Mouse (Mus musculus): Measurements from ENCODE around the gene Nupl1. TPM values are rescaled to one million over a fixed set of nuclear protein-coding genes. Genes with fewer than 3 reads are reported as not detected.

Gene Nupl1
- polyA plus RNA-seq, 1 experiment: not detected

- Histone ChIP-seq H3K27me3 (ENCODE audit: control insufficient read depth, insufficient read depth, insufficient read length) (no peaks in the 10 kb centered on the region), H3K36me3 (ENCODE audit: control insufficient read depth, insufficient read depth) (peaks cover 44% of the 10 kb centered on the region), H3ac (ENCODE audit: control insufficient read depth, insufficient read length, low read depth) (no peak overlapping the region), H3K79me2 (ENCODE audit: control insufficient read depth, insufficient read depth) (no peaks in the 10 kb centered on the region), H3K79me3 (ENCODE audit: low read depth) (peaks cover 1% of the 10 kb centered on the region), H3K4me3 (ENCODE audit: insufficient read depth, poor library complexity, severe bottlenecking) (no peak overlapping the region)
- TF ChIP-seq USF1 (IDR thresholded peaks at IDR 0.05; ENCODE audit: low read depth) (no peak), MAX (IDR thresholded peaks at IDR 0.05) (no peak), CTCF (IDR thresholded peaks at IDR 0.05; ENCODE audit: control insufficient read depth, insufficient read depth, insufficient read length) (no peak), CEBPB (IDR thresholded peaks at IDR 0.05; ENCODE audit: low read depth) (no peak), MYOG (IDR thresholded peaks at IDR 0.05; ENCODE audit: control insufficient read depth, extremely low read depth, insufficient read length) (no peak), MYOD1 (IDR thresholded peaks at IDR 0.05; ENCODE audit: control insufficient read depth, insufficient read length, low read depth) (no peak), FOSL1 (IDR thresholded peaks at IDR 0.05; ENCODE audit: insufficient read depth, low read length, poor library complexity, severe bottlenecking) (no peak)
Measured at GRCm38 (mm10) chr14:60217616-60218015, 33.6 kb downstream of the Nupl1 start.

- TF ChIP-seq FOSL1 (IDR thresholded peaks at IDR 0.05; ENCODE audit: insufficient read depth, low read length, poor library complexity, severe bottlenecking) (no peak), MYOD1 (IDR thresholded peaks at IDR 0.05; ENCODE audit: control insufficient read depth, insufficient read length, low read depth) (no peak), CEBPB (IDR thresholded peaks at IDR 0.05; ENCODE audit: low read depth) (no peak), USF1 (IDR thresholded peaks at IDR 0.05; ENCODE audit: low read depth) (no peak), MYOG (IDR thresholded peaks at IDR 0.05; ENCODE audit: control insufficient read depth, extremely low read depth, insufficient read length) (no peak), CTCF (IDR thresholded peaks at IDR 0.05; ENCODE audit: control insufficient read depth, insufficient read depth, insufficient read length) (no peak), MAX (IDR thresholded peaks at IDR 0.05) (no peak)
- H3K36me3 ChIP-seq (ENCODE audit: control insufficient read depth, insufficient read depth): peaks cover 38% of the 10 kb centered on the region
- no peaks in the 10 kb centered on the region for H3K27me3 ChIP-seq (ENCODE audit: control insufficient read depth, insufficient read depth, insufficient read length)
- H3K79me3 ChIP-seq (ENCODE audit: low read depth): no peaks in the 10 kb centered on the region
- H3K4me3 ChIP-seq (ENCODE audit: insufficient read depth, poor library complexity, severe bottlenecking): no peak overlapping the region
- H3K79me2 ChIP-seq (ENCODE audit: control insufficient read depth, insufficient read depth): no peaks in the 10 kb centered on the region
- no peak overlapping the region for H3ac ChIP-seq (ENCODE audit: control insufficient read depth, insufficient read length, low read depth)
Measured at GRCm38 (mm10) chr14:60216125-60216524, 35.1 kb downstream of the Nupl1 start.

GRCm38 (mm10) chr14:60215000-60215399 lies 36.2 kb downstream of the Nupl1 start:
- H3K79me3 ChIP-seq (ENCODE audit: low read depth): no peaks in the 10 kb centered on the region
- H3K27me3 ChIP-seq (ENCODE audit: control insufficient read depth, insufficient read depth, insufficient read length): no peaks in the 10 kb centered on the region
- H3ac ChIP-seq (ENCODE audit: control insufficient read depth, insufficient read length, low read depth): no peak overlapping the region
- no peak for TF ChIP-seq FOSL1 (IDR thresholded peaks at IDR 0.05; ENCODE audit: insufficient read depth, low read length, poor library complexity, severe bottlenecking)
- no peak for TF ChIP-seq CEBPB (IDR thresholded peaks at IDR 0.05; ENCODE audit: low read depth)
- TF ChIP-seq CTCF (IDR thresholded peaks at IDR 0.05; ENCODE audit: control insufficient read depth, insufficient read depth, insufficient read length): no peak
- TF ChIP-seq MYOG (IDR thresholded peaks at IDR 0.05; ENCODE audit: control insufficient read depth, extremely low read depth, insufficient read length): no peak
- TF ChIP-seq USF1 (IDR thresholded peaks at IDR 0.05; ENCODE audit: low read depth): no peak
- TF ChIP-seq MAX (IDR thresholded peaks at IDR 0.05): no peak
- no peak for TF ChIP-seq MYOD1 (IDR thresholded peaks at IDR 0.05; ENCODE audit: control insufficient read depth, insufficient read length, low read depth)
- H3K79me2 ChIP-seq (ENCODE audit: control insufficient read depth, insufficient read depth): no peaks in the 10 kb centered on the region
- H3K4me3 ChIP-seq (ENCODE audit: insufficient read depth, poor library complexity, severe bottlenecking): no peak overlapping the region
- H3K36me3 ChIP-seq (ENCODE audit: control insufficient read depth, insufficient read depth): peaks cover 30% of the 10 kb centered on the region

- H3K27me3 ChIP-seq (ENCODE audit: control insufficient read depth, insufficient read depth, insufficient read length): no peaks in the 10 kb centered on the region
- no peaks in the 10 kb centered on the region for H3K79me3 ChIP-seq (ENCODE audit: low read depth)
- H3K36me3 ChIP-seq (ENCODE audit: control insufficient read depth, insufficient read depth): peaks cover 21% of the 10 kb centered on the region
- H3K79me2 ChIP-seq (ENCODE audit: control insufficient read depth, insufficient read depth): no peaks in the 10 kb centered on the region
- H3K4me3 ChIP-seq (ENCODE audit: insufficient read depth, poor library complexity, severe bottlenecking): no peak overlapping the region
- no peak overlapping the region for H3ac ChIP-seq (ENCODE audit: control insufficient read depth, insufficient read length, low read depth)
- TF ChIP-seq CTCF (IDR thresholded peaks at IDR 0.05; ENCODE audit: control insufficient read depth, insufficient read depth, insufficient read length): no peak
- TF ChIP-seq MYOD1 (IDR thresholded peaks at IDR 0.05; ENCODE audit: control insufficient read depth, insufficient read length, low read depth): peak; percentile 35
- no peak for TF ChIP-seq MYOG (IDR thresholded peaks at IDR 0.05; ENCODE audit: control insufficient read depth, extremely low read depth, insufficient read length)
- no peak for TF ChIP-seq USF1 (IDR thresholded peaks at IDR 0.05; ENCODE audit: low read depth)
- no peak for TF ChIP-seq CEBPB (IDR thresholded peaks at IDR 0.05; ENCODE audit: low read depth)
Measured at GRCm38 (mm10) chr14:60214040-60214439, 37.2 kb downstream of the Nupl1 start.

GRCm38 (mm10) chr14:60209166-60209565 lies 42.1 kb downstream of the Nupl1 start:
- no peak for TF ChIP-seq MAX (IDR thresholded peaks at IDR 0.05)
- TF ChIP-seq MYOG (IDR thresholded peaks at IDR 0.05; ENCODE audit: control insufficient read depth, extremely low read depth, insufficient read length): no peak
- no peak for TF ChIP-seq CEBPB (IDR thresholded peaks at IDR 0.05; ENCODE audit: low read depth)
- no peak for TF ChIP-seq USF1 (IDR thresholded peaks at IDR 0.05; ENCODE audit: low read depth)
- no peak for TF ChIP-seq CTCF (IDR thresholded peaks at IDR 0.05; ENCODE audit: control insufficient read depth, insufficient read depth, insufficient read length)
- TF ChIP-seq MYOD1 (IDR thresholded peaks at IDR 0.05; ENCODE audit: control insufficient read depth, insufficient read length, low read depth): no peak
- TF ChIP-seq FOSL1 (IDR thresholded peaks at IDR 0.05; ENCODE audit: insufficient read depth, low read length, poor library complexity, severe bottlenecking): no peak
- no peaks in the 10 kb centered on the region for H3K27me3 ChIP-seq (ENCODE audit: control insufficient read depth, insufficient read depth, insufficient read length)
- no peaks in the 10 kb centered on the region for H3K79me3 ChIP-seq (ENCODE audit: low read depth)
- no peak overlapping the region for H3K4me3 ChIP-seq (ENCODE audit: insufficient read depth, poor library complexity, severe bottlenecking)
- H3ac ChIP-seq (ENCODE audit: control insufficient read depth, insufficient read length, low read depth): no peak overlapping the region
- no peaks in the 10 kb centered on the region for H3K79me2 ChIP-seq (ENCODE audit: control insufficient read depth, insufficient read depth)
- H3K36me3 ChIP-seq (ENCODE audit: control insufficient read depth, insufficient read depth): no peaks in the 10 kb centered on the region

GRCm38 (mm10) chr14:60204993-60205392 lies 46.2 kb downstream of the Nupl1 start:
- TF ChIP-seq MYOD1 (IDR thresholded peaks at IDR 0.05; ENCODE audit: control insufficient read depth, insufficient read length, low read depth) (no peak), MAX (IDR thresholded peaks at IDR 0.05) (no peak)
- Histone ChIP-seq H3K4me3 (ENCODE audit: insufficient read depth, poor library complexity, severe bottlenecking) (no peak overlapping the region), H3K79me2 (ENCODE audit: control insufficient read depth, insufficient read depth) (no peaks in the 10 kb centered on the region), H3ac (ENCODE audit: control insufficient read depth, insufficient read length, low read depth) (no peak overlapping the region), H3K36me3 (ENCODE audit: control insufficient read depth, insufficient read depth) (no peaks in the 10 kb centered on the region), H3K27me3 (ENCODE audit: control insufficient read depth, insufficient read depth, insufficient read length) (no peaks in the 10 kb centered on the region), H3K79me3 (ENCODE audit: low read depth) (no peaks in the 10 kb centered on the region)
